Mouse (Mus musculus) liver, adult 2 months (tissue): Measurements from ENCODE around the gene Man2b2. TPM values are rescaled to one million over a fixed set of nuclear protein-coding genes. Genes with fewer than 3 reads are reported as not detected.

Source experiments
- DNase-seq: peaks from one replicate; pipeline ENCODE4 v3.0.0-alpha.2; 2011; ENCODE audit warnings: low read depth, low spot score; ENCODE audit errors: extremely low read depth
- H3K27ac ChIP-seq: fragments of 200-500 bp; replicated peaks from 2 replicates; pipeline ENCODE4 v1.5.1; 2012; ENCODE audit warnings: low read depth, mild to moderate bottlenecking, control low read depth, inconsistent platforms, low read length; ENCODE audit not compliant: insufficient read depth
- H3K27me3 ChIP-seq: fragments of 200-500 bp; 2 replicates; pipeline ENCODE4 v1.6.1; 2012; ENCODE audit warnings: mild to moderate bottlenecking, moderate library complexity, low read length, inconsistent platforms; ENCODE audit not compliant: control insufficient read depth, insufficient read depth
- H3K36me3 ChIP-seq: fragments of 200-500 bp; 2 replicates; pipeline ENCODE4 v1.6.1; 2012; ENCODE audit warnings: low read length, inconsistent platforms; ENCODE audit not compliant: control insufficient read depth, insufficient read depth
- H3K4me1 ChIP-seq: fragments of 200-500 bp; 2 replicates; pipeline ENCODE4 v1.6.1; 2011; ENCODE audit warnings: low read length; ENCODE audit not compliant: control insufficient read depth, insufficient read depth
- H3K4me3 ChIP-seq: fragments of 200-500 bp; 2 replicates; pipeline ENCODE4 v1.5.1; 2011; ENCODE audit warnings: low read depth, mild to moderate bottlenecking, control low read depth, low read length, moderate library complexity; ENCODE audit not compliant: insufficient read depth
- H3K79me2 ChIP-seq: fragments of 200-500 bp; 2 replicates; pipeline ENCODE4 v1.6.1; 2012; ENCODE audit warnings: inconsistent platforms, mild to moderate bottlenecking, low read length, moderate library complexity; ENCODE audit not compliant: control insufficient read depth, insufficient read depth
- H3K9ac ChIP-seq: fragments of 200-500 bp; 2 replicates; pipeline ENCODE4 v1.6.1; 2012; ENCODE audit warnings: low read depth, mild to moderate bottlenecking, control low read depth, inconsistent platforms, low read length
- CTCF ChIP-seq: fragments of 200-500 bp; IDR thresholded peaks from 2 replicates; pipeline ENCODE4 v1.5.1; 2011; ENCODE audit warnings: low read depth, low read length, control low read depth
- POLR2A ChIP-seq: fragments of 200-500 bp; IDR thresholded peaks from 2 replicates; pipeline ENCODE4 v1.6.1; 2011; ENCODE audit warnings: low read length, control low read depth; ENCODE audit not compliant: insufficient read depth; ENCODE audit errors: extremely low read depth
- WGBS: fragments of 180-500 bp; shearing (Covaris S2); methylation state at CpG from one replicate; pipeline ENCODE4 v1.1.7; 2018; 5-methylcytosine and 5-hydroxymethylcytosine counted together
- polyA plus RNA-seq: library from polyadenylated mRNA; depleted of rRNA; stranded (reverse); fragments of >200 nt; gene quantifications from 2 replicates; pipeline ENCODE4 v1.2.3, GENCODE M21; 2012
- total RNA-seq: library from RNA; depleted of rRNA; stranded (reverse); fragments of >200 nt; gene quantifications from 2 replicates; pipeline ENCODE4 v1.2.3, GENCODE M21; 2014

The Man2b2 gene
- total and polyA plus RNA-seq, 2 experiments = 33.8 to 90.9 TPM

DNA sequence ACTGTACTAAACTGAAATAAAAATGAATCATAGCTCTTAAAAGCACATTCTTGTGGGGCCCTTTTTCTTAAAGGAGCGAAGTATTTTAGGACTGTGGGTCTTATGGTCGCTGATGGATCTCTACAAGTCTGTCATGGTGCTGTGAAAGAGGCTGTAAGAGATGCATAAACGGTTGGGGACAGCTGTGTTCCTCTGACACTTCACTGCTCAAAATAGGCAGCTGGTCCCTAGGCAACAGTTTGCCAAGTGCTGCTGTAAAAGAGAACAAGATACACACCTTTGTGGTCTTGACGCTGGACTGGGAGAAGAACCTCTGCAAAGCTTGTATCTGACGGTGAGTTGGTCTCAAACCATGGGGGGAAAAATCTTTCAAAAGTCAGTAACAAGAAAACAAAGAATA is 27.1 kb upstream of the Man2b2 start:
- H3K9ac ChIP-seq = no peak overlapping the region
- H3K4me3 ChIP-seq = no peak overlapping the region
- no peaks in the 10 kb centered on the region for H3K36me3 ChIP-seq
- no peak for DNase-seq
- no peaks in the 10 kb centered on the region for H3K4me1 ChIP-seq
- 76% methylated on average over 5 of the region's 5 CpGs for WGBS
- H3K79me2 ChIP-seq = no peaks in the 10 kb centered on the region
- 0 out of 2 replicates have a peak, but pooled peaks cover 2% of the 10 kb centered on the region for H3K27me3 ChIP-seq
- TF ChIP-seq POLR2A (no peak), CTCF (no peak)
- H3K27ac ChIP-seq = no peak overlapping the region

DNA sequence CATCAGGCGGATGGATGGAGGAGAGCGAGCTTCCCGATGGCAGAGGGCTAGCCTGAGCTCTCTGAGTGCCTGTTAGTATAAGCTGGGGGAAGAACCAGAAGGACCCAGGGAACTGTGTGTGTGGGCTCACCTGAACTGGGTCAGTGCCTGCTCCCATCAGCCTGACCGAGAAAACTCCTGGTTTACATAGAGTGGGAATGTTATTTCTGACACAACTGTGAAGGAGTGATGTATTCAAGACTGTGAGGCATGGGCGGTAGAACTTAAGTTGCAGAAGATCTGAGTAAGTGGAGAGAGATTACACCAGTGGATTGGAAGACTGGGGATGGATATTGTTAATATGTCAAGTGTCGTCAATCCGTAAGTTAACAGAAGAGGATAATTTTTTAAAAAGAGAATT is 26.1 kb upstream of the Man2b2 start:
- DNase-seq = no peak
- no peak overlapping the region for H3K27ac ChIP-seq
- H3K4me3 ChIP-seq = no peak overlapping the region
- WGBS = 85% methylated on average over 7 of the region's 7 CpGs
- no peaks in the 10 kb centered on the region for H3K4me1 ChIP-seq
- no peak for TF ChIP-seq POLR2A
- TF ChIP-seq CTCF = no peak
- H3K9ac ChIP-seq = no peak overlapping the region
- 0 out of 2 replicates have a peak, but pooled peaks cover 2% of the 10 kb centered on the region for H3K27me3 ChIP-seq
- H3K79me2 ChIP-seq = no peaks in the 10 kb centered on the region
- no peaks in the 10 kb centered on the region for H3K36me3 ChIP-seq

DNA sequence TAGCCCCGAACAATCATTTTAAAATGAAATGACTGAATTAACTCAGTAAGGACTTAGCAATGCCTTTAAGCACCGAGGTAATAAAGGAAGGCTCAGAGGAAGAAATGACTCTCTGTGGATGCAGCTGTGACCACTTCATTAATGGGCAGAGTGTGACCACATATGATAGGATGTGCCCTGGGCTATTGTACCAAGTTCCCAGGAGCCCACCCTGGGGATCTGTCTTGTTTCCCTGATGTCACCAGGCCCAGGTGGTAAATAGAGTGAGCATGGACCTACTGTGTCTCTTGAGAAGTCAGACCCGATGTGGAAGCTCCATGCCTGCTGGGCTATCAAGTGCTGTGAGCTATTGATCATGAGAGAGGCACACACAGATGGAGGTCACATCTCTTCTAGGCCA is 24.7 kb upstream of the Man2b2 start:
- no peak overlapping the region for H3K4me3 ChIP-seq
- H3K4me1 ChIP-seq = no peaks in the 10 kb centered on the region
- H3K79me2 ChIP-seq = no peaks in the 10 kb centered on the region
- no peak for DNase-seq
- TF ChIP-seq CTCF = no peak
- no peak for TF ChIP-seq POLR2A
- WGBS = 81% methylated on average over 3 of the region's 3 CpGs
- H3K9ac ChIP-seq = no peak overlapping the region
- no peak overlapping the region for H3K27ac ChIP-seq
- no peaks in the 10 kb centered on the region for H3K36me3 ChIP-seq
- H3K27me3 ChIP-seq = 0 out of 2 replicates have a peak, but pooled peaks cover 2% of the 10 kb centered on the region

DNA sequence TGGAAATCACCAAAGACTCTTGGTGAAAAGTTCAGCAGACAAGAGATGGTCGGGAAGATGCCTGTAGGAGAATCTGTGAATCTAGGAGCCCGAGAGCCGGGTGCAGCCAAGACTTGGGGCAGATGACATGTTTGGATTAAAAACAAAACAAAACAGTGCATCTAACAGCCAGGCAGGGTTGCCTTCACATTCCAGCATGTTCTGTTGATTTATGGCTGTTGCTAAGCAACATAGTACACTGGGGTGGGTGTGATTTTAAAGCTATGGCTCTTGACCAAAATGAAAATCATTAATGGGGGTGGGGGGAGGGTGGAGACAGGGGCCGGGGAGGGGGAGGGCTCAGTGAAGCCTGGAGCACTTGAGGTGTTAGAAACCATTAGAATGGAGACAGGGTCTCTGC is 21.1 kb upstream of the Man2b2 start:
- Histone ChIP-seq H3K4me1 (no peaks in the 10 kb centered on the region), H3K27ac (no peak overlapping the region), H3K36me3 (no peaks in the 10 kb centered on the region), H3K4me3 (no peak overlapping the region), H3K27me3 (0 out of 2 replicates have a peak, but pooled peaks cover 4% of the 10 kb centered on the region), H3K79me2 (no peaks in the 10 kb centered on the region), H3K9ac (no peak overlapping the region)
- DNase-seq = no peak
- 59% methylated on average over 4 of the region's 4 CpGs for WGBS
- TF ChIP-seq POLR2A (no peak), CTCF (no peak)

DNA sequence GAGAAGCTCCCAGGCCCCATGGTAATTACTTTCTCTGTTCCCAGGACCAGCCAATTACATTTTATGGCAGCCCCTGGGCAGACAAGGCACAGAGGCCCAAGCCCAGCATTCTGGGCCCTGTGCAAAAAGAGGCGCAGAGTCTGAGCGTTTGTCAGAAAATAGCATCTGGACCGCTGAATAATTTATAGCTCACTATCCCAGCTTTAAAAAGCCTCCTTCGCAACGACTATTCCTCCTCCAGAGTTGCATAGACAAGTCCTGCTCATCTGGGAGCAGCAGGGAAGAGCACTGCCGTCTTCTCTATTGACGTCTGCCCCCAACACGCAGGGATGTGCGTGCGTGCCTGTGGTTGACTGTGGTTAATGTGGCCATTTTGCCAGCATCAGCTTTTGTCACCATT is 14.0 kb upstream of the Man2b2 start:
- Histone ChIP-seq H3K27me3 (0 out of 2 replicates have a peak, but pooled peaks cover 8% of the 10 kb centered on the region), H3K79me2 (no peaks in the 10 kb centered on the region), H3K4me3 (no peak overlapping the region), H3K4me1 (no peaks in the 10 kb centered on the region), H3K27ac (no peak overlapping the region), H3K9ac (no peak overlapping the region), H3K36me3 (no peaks in the 10 kb centered on the region)
- WGBS = 88% methylated on average over 10 of the region's 10 CpGs
- DNase-seq = no peak
- no peak for TF ChIP-seq CTCF
- no peak for TF ChIP-seq POLR2A

DNA sequence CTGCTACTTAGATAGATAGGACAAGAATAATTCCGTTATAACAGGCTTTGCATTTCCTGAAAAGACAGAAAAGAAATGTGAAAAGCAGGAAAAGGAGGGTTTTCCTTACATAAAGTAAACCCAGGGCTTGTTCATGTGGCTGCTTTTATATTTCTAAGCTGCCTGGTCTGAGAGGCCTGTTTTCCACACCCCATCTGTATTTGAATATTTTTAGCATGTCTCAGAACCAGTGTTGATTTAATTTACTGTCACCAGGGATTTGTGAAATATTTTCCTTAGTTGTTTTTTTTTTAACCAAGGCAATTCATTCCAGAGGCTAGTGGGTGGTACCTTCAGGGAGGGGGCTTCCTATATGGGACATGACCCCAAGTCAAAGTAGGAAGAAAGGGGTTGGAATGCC is 11.2 kb upstream of the Man2b2 start:
- no peaks in the 10 kb centered on the region for H3K36me3 ChIP-seq
- 59% methylated on average over 1 of the region's 1 CpGs for WGBS
- no peaks in the 10 kb centered on the region for H3K79me2 ChIP-seq
- H3K27me3 ChIP-seq = 0 out of 2 replicates have a peak, but pooled peaks cover 6% of the 10 kb centered on the region
- no peak overlapping the region for H3K27ac ChIP-seq
- TF ChIP-seq POLR2A = no peak
- no peak for TF ChIP-seq CTCF
- no peak for DNase-seq
- H3K4me3 ChIP-seq = no peak overlapping the region
- no peak overlapping the region for H3K9ac ChIP-seq
- no peaks in the 10 kb centered on the region for H3K4me1 ChIP-seq
